Mouse (Mus musculus): ENCODE results near the gene Mup2. TPM values are rescaled to one million over a fixed set of nuclear protein-coding genes. Genes with fewer than 3 reads are reported as not detected.
"Not testable (repeated sequence)": the region's sequence is repeated elsewhere in the genome, so short reads cannot be mapped to it uniquely, and the experiment has no call there.

Mup2 gene
- not detected in 2 replicates for polyA plus RNA-seq (2015; fragmentation: Nextera tagmentation; extraction: Ambion mirVana)

DNA sequence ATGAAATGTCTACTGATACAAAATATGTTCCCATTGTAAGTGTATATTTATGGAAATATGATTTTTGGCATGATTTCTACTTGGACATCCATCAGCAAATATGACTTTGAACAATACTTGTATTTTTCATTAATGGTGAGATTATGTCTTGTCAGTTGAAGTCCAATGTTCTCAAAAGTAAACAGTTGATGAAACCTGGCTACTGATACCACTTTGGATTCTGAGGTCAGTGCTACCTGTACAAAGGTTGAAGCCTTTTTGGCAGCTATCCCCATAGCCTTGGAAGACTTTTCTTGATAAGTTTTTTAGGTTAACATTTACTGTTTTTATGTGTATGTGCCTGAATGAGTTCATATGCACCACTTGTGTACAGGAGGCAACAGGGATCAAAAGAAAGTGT lies at the start of gene Mup2:
Gene Mup2, minus strand, starts transcription at position 101 of the 400 bp plus-strand sequence.
- H3K4me1 ChIP-seq (replicated peaks; ENCODE audit: control insufficient read depth, insufficient read depth); H3K9me3 ChIP-seq (ENCODE audit: control insufficient read depth, low read length); H3K4me3 ChIP-seq (ENCODE audit: low read depth, low read length); DNase-seq (ENCODE audit: low spot score); H3K9ac ChIP-seq (ENCODE audit: low read length); H3K4me2 ChIP-seq (replicated peaks; ENCODE audit: low read depth); ATAC-seq (ENCODE audit: low FRiP score, low TSS enrichment); H3K36me3 ChIP-seq (ENCODE audit: control insufficient read depth, insufficient read depth, low read length); H3K27ac ChIP-seq (replicated peaks); H3K27me3 ChIP-seq (ENCODE audit: control insufficient read depth, insufficient read depth, low read length): not testable (repeated sequence)

Other genes starting within 250 kb of the Mup2 start
- gene Slc46a2, start 239.2 kb downstream of the Mup2 start, polyA plus RNA-seq (2015; fragmentation: Nextera tagmentation; extraction: Ambion mirVana): 9.5 and 10.5 TPM in 2 replicates
- not detected in 2 replicates for gene Mup4, start 193.6 kb downstream of the Mup2 start, polyA plus RNA-seq (2015; fragmentation: Nextera tagmentation; extraction: Ambion mirVana)
- not detected in 2 replicates for gene Mup6, start 190.0 kb downstream of the Mup2 start, polyA plus RNA-seq (2015; fragmentation: Nextera tagmentation; extraction: Ambion mirVana)
- not detected in 2 replicates for gene Mup7, start 83.8 kb downstream of the Mup2 start, polyA plus RNA-seq (2015; fragmentation: Nextera tagmentation; extraction: Ambion mirVana)
- gene Mup8, start 68.3 kb upstream of the Mup2 start, polyA plus RNA-seq (2015; fragmentation: Nextera tagmentation; extraction: Ambion mirVana): not detected in 2 replicates

Measured in stomach, postnatal 0 days (tissue).